Mouse (Mus musculus) frontal cortex, postnatal 36 days (tissue): ENCODE measurements at regions not wholly inside any gene's neighbourhood (a gene's known extent, or its start where the extent isn't known, plus 50 kb on each side); places are given as distances from the start of the nearest gene placed in this dataset.

ENCODE experiments used
- DNase-seq, 2 experiments: peaks; one replicate each; pipeline ENCODE4 v3.0.0; 2022; ENCODE audit warnings: low spot score in 2 of 2

- no peak for DNase-seq
These were observed 53.8 kb upstream of the Usp46 start for GRCm38 (mm10) chr5:74121861-74122630.

- DNase-seq, result peak; percentile 30 to 50
These were observed 58.0 kb upstream of the Usp46 start for GRCm38 (mm10) chr5:74126015-74126896.

GRCm38 (mm10) chr5:74127518-74127917 is 59.3 kb upstream of the Usp46 start:
- no peak for DNase-seq

- DNase-seq, result peak in 1 of 2 experiments; percentile 25
These were observed 61.4 kb upstream of the Usp46 start for GRCm38 (mm10) chr5:74129636-74130035.

- DNase-seq, result no peak
These were observed 62.4 kb upstream of the Rasl11b start for GRCm38 (mm10) chr5:74132671-74133070.

- DNase-seq, result no peak
These were observed 58.7 kb upstream of the Rasl11b start for GRCm38 (mm10) chr5:74136377-74136776.

- no peak for DNase-seq
These were observed 58.1 kb upstream of the Rasl11b start for GRCm38 (mm10) chr5:74136868-74137439.

- DNase-seq, result no peak
These were observed 51.1 kb upstream of the Rasl11b start for GRCm38 (mm10) chr5:74143994-74144393.

- no peak for DNase-seq
These were observed 50.3 kb upstream of the Rasl11b start for GRCm38 (mm10) chr5:74144765-74145164.
